In genomic region chr11:88898380-88898763, GRCm38 (mm10) we compare ENCODE assay signal across 20 mouse cellular contexts. TPM values are rescaled to one million over a fixed set of nuclear protein-coding genes. Genes with fewer than 3 reads are reported as not detected.
DNase-seq lines count a peak whose midpoint lies in the region; ATAC-seq and TF ChIP-seq lines count a peak whose summit lies in the region.
"Had no signal": no experiment of that assay in that cellular context is flagged by ENCODE, and none has a peak within 500 bp of the region (broad histone marks: within the 10 kb centered on the region; RNA-seq: fewer than 3 reads in every experiment).

No protein-coding gene starts in this region.

- no peaks in the 10 kb centered on the region for H3K79me3 ChIP-seq in C2C12 (ENCODE audit: low read depth)

- no peak for TF ChIP-seq CTCF in C2C12 (IDR thresholded peaks at IDR 0.05; ENCODE audit: control insufficient read depth, insufficient read depth, insufficient read length)

- H3K79me2 ChIP-seq in C2C12 (ENCODE audit: control insufficient read depth, insufficient read depth), result no peaks in the 10 kb centered on the region

- no peaks in the 10 kb centered on the region for H3K27me3 ChIP-seq in C2C12 (ENCODE audit: control insufficient read depth, insufficient read depth, insufficient read length)
- peaks cover 9% of the 10 kb centered on the region; the same call in 1 of the 2 replicates for H3K27me3 ChIP-seq in hindbrain, embryonic 12.5 days
- no peaks in the 10 kb centered on the region for H3K27me3 ChIP-seq in limb, embryonic 10.5 days (ENCODE audit: low read depth, poor library complexity, severe bottlenecking)
- H3K27me3 ChIP-seq: heart, embryonic 12.5 days; heart, embryonic 15.5 days had no signal

- H3ac ChIP-seq in C2C12 (ENCODE audit: control insufficient read depth, insufficient read length, low read depth), result no peak overlapping the region

- H3K4me1 ChIP-seq in ES-E14 (ENCODE audit: control insufficient read depth in 2 of 2, insufficient read depth in 2 of 2, low read length in 2 of 2, poor library complexity in 1 of 2), result peaks cover 2% of the 10 kb centered on the region in 2 experiments; a peak in 2 of 4 replicates
- no peaks in the 10 kb centered on the region for H3K4me1 ChIP-seq in hindbrain, embryonic 12.5 days
- H3K4me1 ChIP-seq in limb, embryonic 10.5 days, result peaks cover 10% of the 10 kb centered on the region
- H3K4me1 ChIP-seq: forebrain, embryonic 13.5 days; hindbrain, embryonic 15.5 days had no signal

- H3K9ac ChIP-seq in ES-E14 (ENCODE audit: insufficient read depth, low read depth, low read length, poor library complexity, severe bottlenecking), result no peak overlapping the region
- no peak overlapping the region for H3K9ac ChIP-seq in hindbrain, embryonic 12.5 days
- H3K9ac ChIP-seq: forebrain, embryonic 13.5 days; heart, embryonic 12.5 days; heart, embryonic 15.5 days; hindbrain, embryonic 15.5 days had no signal

- H3K4me2 ChIP-seq in hindbrain, embryonic 12.5 days (replicated peaks), result no peak overlapping the region
- H3K4me2 ChIP-seq: forebrain, embryonic 13.5 days; hindbrain, embryonic 15.5 days had no signal

- no peaks in the 10 kb centered on the region for H3K9me3 ChIP-seq in ES-E14 (ENCODE audit: control insufficient read depth, insufficient read depth, low read depth, low read length)
- no peaks in the 10 kb centered on the region for H3K9me3 ChIP-seq in hindbrain, embryonic 12.5 days (replicated peaks)
- H3K9me3 ChIP-seq in limb, embryonic 10.5 days (replicated peaks), result no peaks in the 10 kb centered on the region
- H3K9me3 ChIP-seq: forebrain, embryonic 10.5 days; forebrain, embryonic 13.5 days; heart, embryonic 12.5 days; heart, embryonic 15.5 days; hindbrain, embryonic 15.5 days had no signal

- ATAC-seq in hindbrain, embryonic 12.5 days (ENCODE audit: low FRiP score), result no peak
- ATAC-seq: activated CD4-positive, CD25-positive, alpha-beta regulatory T cell, adult 4 months; forebrain, embryonic 13.5 days; forebrain, embryonic 16.5 days had no signal

- H3K36me3 ChIP-seq in C2C12 (ENCODE audit: control insufficient read depth, insufficient read depth), result no peaks in the 10 kb centered on the region
- no peaks in the 10 kb centered on the region for H3K36me3 ChIP-seq in ES-E14 (ENCODE audit: control insufficient read depth, insufficient read depth, low read length, poor library complexity, severe bottlenecking)
- no peaks in the 10 kb centered on the region for H3K36me3 ChIP-seq in hindbrain, embryonic 12.5 days
- no peaks in the 10 kb centered on the region for H3K36me3 ChIP-seq in limb, embryonic 10.5 days
- H3K36me3 ChIP-seq: forebrain, embryonic 10.5 days; heart, embryonic 12.5 days; heart, embryonic 15.5 days; hindbrain, embryonic 15.5 days had no signal

- peak; percentile 73 for DNase-seq in heart, adult 11 months
- DNase-seq in heart, postnatal 25 days (ENCODE audit: low spot score), result no peak
- no peak for DNase-seq in ES-E14 (ENCODE audit: low read depth, low spot score)
- DNase-seq in ovary, adult 18-20 months (ENCODE audit: low spot score), result no peak
- DNase-seq in limb, embryonic 10.5 days (ENCODE audit: low spot score), result no peak
- DNase-seq: adrenal gland, adult 8-10 months; adrenal gland, postnatal 25 days; cerebellum, adult 18-20 months; cerebellum, adult 9-10 months; cerebellum, postnatal 14 days; heart, postnatal 10 days had no signal

- 83% methylated on average over 4 of the region's 4 CpGs for WGBS in hindbrain, embryonic 12.5 days
- WGBS in limb, embryonic 10.5 days, result 79% methylated on average over 4 of the region's 4 CpGs

- H3K4me3 ChIP-seq in C2C12 (ENCODE audit: insufficient read depth, poor library complexity, severe bottlenecking) (no peak overlapping the region), ES-E14 (ENCODE audit: insufficient read depth in 1 of 2, low read depth in 1 of 2, low read length in 2 of 2, poor library complexity in 1 of 2, severe bottlenecking in 1 of 2) (peak overlapping the region in 1 of 2 experiments; percentile 62; a peak in 1 of 4 replicates)
- H3K4me3 ChIP-seq in hindbrain, embryonic 12.5 days, result no peak overlapping the region
- no peak overlapping the region for H3K4me3 ChIP-seq in limb, embryonic 10.5 days
- H3K4me3 ChIP-seq: forebrain, embryonic 10.5 days; forebrain, embryonic 13.5 days; heart, embryonic 12.5 days; hindbrain, embryonic 15.5 days had no signal

- in situ Hi-C loops in ES-E14 (cut with MboI; ENCODE audit: low sequenced_read_pairs in 2 of 2, unreplicated experiment in 2 of 2), result no loop called here

- intact Hi-C loops in heart, postnatal 25 days (cut with DNase I), result no loop called here

- H3K27ac ChIP-seq in ES-E14 (ENCODE audit: insufficient read depth, low read depth, low read length, poor library complexity, severe bottlenecking), result peak overlapping the region; percentile 74; the same call in 1 of the 2 replicates
- no peak overlapping the region for H3K27ac ChIP-seq in hindbrain, embryonic 12.5 days
- H3K27ac ChIP-seq in limb, embryonic 10.5 days, result no peak overlapping the region
- H3K27ac ChIP-seq: forebrain, embryonic 10.5 days; forebrain, embryonic 13.5 days; heart, embryonic 15.5 days; hindbrain, embryonic 15.5 days had no signal

TF ChIP-seq in C2C12, 6 proteins besides CTCF, POLR2A, EP300 and RAD21:
- TF ChIP-seq MAX (IDR thresholded peaks at IDR 0.05), result no peak
- TF ChIP-seq MYOG (IDR thresholded peaks at IDR 0.05; ENCODE audit: control insufficient read depth, extremely low read depth, insufficient read length), result no peak
- TF ChIP-seq USF1 (IDR thresholded peaks at IDR 0.05; ENCODE audit: low read depth), result no peak
- TF ChIP-seq MYOD1 (IDR thresholded peaks at IDR 0.05; ENCODE audit: control insufficient read depth, insufficient read length, low read depth), result no peak
- TF ChIP-seq CEBPB (IDR thresholded peaks at IDR 0.05; ENCODE audit: low read depth), result peak; percentile 55
- no peak for TF ChIP-seq FOSL1 (IDR thresholded peaks at IDR 0.05; ENCODE audit: insufficient read depth, low read length, poor library complexity, severe bottlenecking)
TF ChIP-seq in C2C12: peak in this region for 1.

TF ChIP-seq in ES-E14, 5 proteins besides CTCF, POLR2A, EP300 and RAD21:
- no peak for TF ChIP-seq CHD2 (IDR thresholded peaks at IDR 0.05; ENCODE audit: low read depth, low read length)
- no peak for TF ChIP-seq HCFC1 (IDR thresholded peaks at IDR 0.05; ENCODE audit: borderline replicate concordance, insufficient read depth, low read length)
- TF ChIP-seq ZC3H11A (IDR thresholded peaks at IDR 0.05; ENCODE audit: borderline replicate concordance, low read depth, low read length), result no peak
- no peak for TF ChIP-seq ZNF384 (IDR thresholded peaks at IDR 0.05; ENCODE audit: low read depth, low read length)
- no peak for TF ChIP-seq MAFK (IDR thresholded peaks at IDR 0.05; ENCODE audit: insufficient read depth, low read depth, low read length)

RNA-seq across cellular contexts. Expression of gene Akap1, which starts 34.0 kb away (rescaled TPM):
- 100 to 1,000 TPM; 114 to 123 TPM for total RNA-seq in heart, postnatal 25 days (2021)
- polyA plus RNA-seq in C2C12 (2012; fragmentation: generic; extraction: Trizol), result 24.8 TPM
- total RNA-seq in ES-E14 (2012; rRNA removed), result 184 and 262 TPM in 2 replicates
- polyA plus RNA-seq in hindbrain, embryonic 12.5 days (2016; fragmentation: Nextera tagmentation; extraction: Ambion mirVana), result 21.8 and 22.3 TPM in 2 replicates
- 16.8 and 17.4 TPM in 2 replicates for polyA plus RNA-seq in limb, embryonic 10.5 days (2016; fragmentation: Nextera tagmentation; extraction: Ambion mirVana)

RNA-seq across cellular contexts. Expression of gene Scpep1, which starts 56.9 kb away (rescaled TPM):
- 10 to 100 TPM; 16.8 to 20.3 TPM for total RNA-seq in heart, postnatal 25 days (2021)
- 84.9 TPM for polyA plus RNA-seq in C2C12 (2012; fragmentation: generic; extraction: Trizol)
- 140 and 208 TPM in 2 replicates for total RNA-seq in ES-E14 (2012; rRNA removed)
- 44.1 and 46.2 TPM in 2 replicates for polyA plus RNA-seq in hindbrain, embryonic 12.5 days (2016; fragmentation: Nextera tagmentation; extraction: Ambion mirVana)
- 63.3 and 65.9 TPM in 2 replicates for polyA plus RNA-seq in limb, embryonic 10.5 days (2016; fragmentation: Nextera tagmentation; extraction: Ambion mirVana)
